Mouse (Mus musculus) MEL (cell line): Measurements from ENCODE around the gene Gchfr. TPM values are rescaled to one million over a fixed set of nuclear protein-coding genes. Genes with fewer than 3 reads are reported as not detected.

ENCODE experiments used
- DNase-seq: peaks from one replicate; pipeline ENCODE4 v3.0.0; 2011; ENCODE audit warnings: low read depth, low spot score
- H3K27ac ChIP-seq: 2 replicates; pipeline ENCODE4 v1.5.1; 2012; ENCODE audit warnings: low read depth, mild to moderate bottlenecking, control low read depth, low read length, moderate library complexity; ENCODE audit not compliant: control insufficient read depth
- H3K27me3 ChIP-seq, 2 experiments: fragments of 150-350 bp in 1 of 2; sonication (generic) in 1 of 2; 2 replicates each; pipeline ENCODE4 v1.6.1; 2012; ENCODE audit warnings: low read length in 2 of 2, mild to moderate bottlenecking in 2 of 2, improper control_type of control experiment in 1 of 2, moderate library complexity in 1 of 2; ENCODE audit not compliant: insufficient read depth in 2 of 2, control insufficient read depth in 1 of 2
- H3K36me3 ChIP-seq, 2 experiments: 2 replicates each; pipeline ENCODE4 v1.6.1; 2012 to 2014; ENCODE audit warnings: low read length in 2 of 2, improper control_type of control experiment in 1 of 2, inconsistent platforms in 1 of 2, mild to moderate bottlenecking in 1 of 2; ENCODE audit not compliant: insufficient read depth in 2 of 2, control insufficient read depth in 1 of 2
- H3K4me1 ChIP-seq, 2 experiments: fragments of 150-350 bp in 1 of 2; sonication (generic) in 1 of 2; 2 replicates each; pipeline ENCODE4 v1.6.1; 2012; ENCODE audit warnings: low read length in 2 of 2, improper control_type of control experiment in 1 of 2, mild to moderate bottlenecking in 1 of 2; ENCODE audit not compliant: insufficient read depth in 2 of 2, control insufficient read depth in 1 of 2
- H3K4me3 ChIP-seq, 2 experiments: fragments of 150-350 bp in 1 of 2; sonication (generic) in 1 of 2; 2 replicates each; pipeline ENCODE4 v1.5.1; 2012; ENCODE audit warnings: low read depth in 2 of 2, low read length in 2 of 2, mild to moderate bottlenecking in 2 of 2, moderate library complexity in 2 of 2, control low read depth in 1 of 2, improper control_type of control experiment in 1 of 2; ENCODE audit not compliant: control insufficient read depth in 1 of 2, insufficient read depth in 1 of 2
- H3K79me2 ChIP-seq: 2 replicates; pipeline ENCODE4 v1.6.1; 2012; ENCODE audit warnings: mild to moderate bottlenecking, low read length, moderate library complexity; ENCODE audit not compliant: control insufficient read depth, poor library complexity, insufficient read depth
- H3K9ac ChIP-seq: 2 replicates; pipeline ENCODE4 v1.6.1; 2012; ENCODE audit warnings: low read depth, mild to moderate bottlenecking, control low read depth, low read length, moderate library complexity; ENCODE audit not compliant: control insufficient read depth, poor library complexity, severe bottlenecking
- H3K9me3 ChIP-seq: fragments of 150-350 bp; sonication (generic); replicated peaks from 2 replicates; pipeline ENCODE4 v1.6.1; 2012; ENCODE audit warnings: mild to moderate bottlenecking, low read length, improper control_type of control experiment, moderate library complexity; ENCODE audit not compliant: insufficient read depth
- BHLHE40 ChIP-seq: IDR thresholded peaks from 2 replicates; pipeline ENCODE4 v1.6.1; 2012; ENCODE audit warnings: low read depth, mild to moderate bottlenecking, inconsistent platforms, low read length, improper control_type of control experiment, borderline replicate concordance
- CTCF ChIP-seq, 3 experiments: IDR thresholded peaks in 2 of 3; conservative IDR thresholded peaks in 1 of 3; 2 replicates each; pipeline ENCODE4 v1.5.1; 2011 to 2012; ENCODE audit warnings: low read length in 3 of 3, low read depth in 2 of 3, mild to moderate bottlenecking in 2 of 3, improper control_type of control experiment in 1 of 3, inconsistent platforms in 1 of 3, mixed read lengths in 1 of 3, moderate library complexity in 1 of 3; ENCODE audit not compliant: control insufficient read depth in 1 of 3, insufficient read depth in 1 of 3, poor library complexity in 1 of 3, severe bottlenecking in 1 of 3
- GABPA ChIP-seq: IDR thresholded peaks from 2 replicates; pipeline ENCODE4 v1.6.1; 2012; ENCODE audit warnings: low read depth, mild to moderate bottlenecking, inconsistent platforms, low read length, improper control_type of control experiment, moderate library complexity
- JUND ChIP-seq: IDR thresholded peaks from 2 replicates; pipeline ENCODE4 v1.6.1; 2011; ENCODE audit warnings: low read depth, mild to moderate bottlenecking, improper control_type of control experiment, low read length
- MAFK ChIP-seq: IDR thresholded peaks from 2 replicates; pipeline ENCODE4 v1.6.1; 2011; ENCODE audit warnings: low read depth, mild to moderate bottlenecking, low read length, improper control_type of control experiment, borderline replicate concordance
- MAZ ChIP-seq: IDR thresholded peaks from 2 replicates; pipeline ENCODE4 v1.6.1; 2012; ENCODE audit warnings: low read depth, mild to moderate bottlenecking, inconsistent platforms, low read length, improper control_type of control experiment
- MYC ChIP-seq: IDR thresholded peaks from 2 replicates; pipeline ENCODE4 v1.6.1; 2011; ENCODE audit warnings: low read depth, mild to moderate bottlenecking, low read length, improper control_type of control experiment, moderate library complexity
- NELFE ChIP-seq: IDR thresholded peaks from 2 replicates; pipeline ENCODE4 v1.6.1; 2011; ENCODE audit warnings: low read depth, low read length, improper control_type of control experiment
- POLR2A ChIP-seq, 2 experiments: IDR thresholded peaks; 2 replicates each; pipeline ENCODE4 v1.6.1; 2011 to 2012; ENCODE audit warnings: low read length in 2 of 2, mild to moderate bottlenecking in 2 of 2, control low read depth in 1 of 2, improper control_type of control experiment in 1 of 2, low read depth in 1 of 2, moderate library complexity in 1 of 2; ENCODE audit not compliant: control insufficient read depth in 1 of 2, insufficient read depth in 1 of 2, poor library complexity in 1 of 2
- POLR2AphosphoS5 ChIP-seq: IDR thresholded peaks from 2 replicates; pipeline ENCODE4 v1.6.1; 2012; ENCODE audit warnings: low read depth, borderline replicate concordance, mild to moderate bottlenecking, inconsistent platforms, low read length, moderate library complexity, mixed read lengths
- RAD21 ChIP-seq: IDR thresholded peaks from 2 replicates; pipeline ENCODE4 v1.6.1; 2011; ENCODE audit warnings: mild to moderate bottlenecking, low read depth, low read length, improper control_type of control experiment
- RCOR1 ChIP-seq: IDR thresholded peaks from 2 replicates; pipeline ENCODE4 v1.6.1; 2012; ENCODE audit warnings: low read depth, mild to moderate bottlenecking, inconsistent platforms, low read length, improper control_type of control experiment
- SIN3A ChIP-seq: IDR thresholded peaks from 2 replicates; pipeline ENCODE4 v1.6.1; 2012; ENCODE audit warnings: low read length, improper control_type of control experiment, inconsistent platforms
- SMC3 ChIP-seq: IDR thresholded peaks from 2 replicates; pipeline ENCODE4 v1.6.1; 2011; ENCODE audit warnings: low read depth, low read length, improper control_type of control experiment
- TCF12 ChIP-seq: IDR thresholded peaks from 2 replicates; pipeline ENCODE4 v1.6.1; 2014; ENCODE audit warnings: low read depth, mild to moderate bottlenecking, inconsistent platforms, low read length, improper control_type of control experiment, moderate library complexity
- ZKSCAN1 ChIP-seq: IDR thresholded peaks from 2 replicates; pipeline ENCODE4 v1.6.1; 2012; ENCODE audit warnings: low read depth, mild to moderate bottlenecking, inconsistent platforms, low read length, improper control_type of control experiment, moderate library complexity
- polyA plus RNA-seq, 2 experiments: library from polyadenylated mRNA; stranded (reverse) in 1 of 2; unstranded in 1 of 2; fragments of >175 nt in 1 of 2; fragments of >200 nt in 1 of 2; gene quantifications; 2 replicates each; pipeline versions ENCODE4 v1.2.1 to v1.2.4; 2012; ENCODE audit warnings: low replicate concordance in 2 of 2, low read depth in 1 of 2; ENCODE audit not compliant: insufficient read length in 2 of 2, insufficient read depth in 1 of 2, missing spikeins in 1 of 2
- total RNA-seq: library from RNA; depleted of rRNA; stranded (reverse); fragments of 300-350 nt; gene quantifications from 2 replicates; pipeline ENCODE4 v1.2.3, GENCODE M21; 2012

Gchfr gene
- total and polyA plus RNA-seq, 3 experiments: not detected

DNA sequence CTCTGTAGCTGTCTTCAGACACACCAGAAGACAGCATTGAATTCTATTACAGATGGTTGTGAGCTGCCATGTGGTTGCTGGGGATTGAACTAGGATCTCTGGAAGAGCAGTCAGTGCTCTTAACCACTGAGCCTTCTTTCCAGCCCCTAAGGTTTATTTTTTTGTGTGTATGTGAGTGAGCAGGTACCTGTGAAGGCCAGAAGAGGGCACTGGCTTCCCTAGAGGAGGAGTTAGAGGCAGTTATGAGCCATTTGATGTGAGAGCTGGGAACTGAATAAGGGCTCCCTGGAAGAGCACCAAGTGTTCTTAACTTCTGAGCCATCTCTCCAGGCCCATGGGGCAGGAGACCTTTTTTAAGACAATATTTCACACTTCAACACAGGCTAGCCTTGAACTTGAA, 2.2 kb upstream of the Gchfr start:
- peaks cover 4 to 20% of the 10 kb centered on the region in 2 experiments for H3K4me1 ChIP-seq
- DNase-seq: peak; percentile 60
- H3K27me3 ChIP-seq: no peaks in the 10 kb centered on the region

DNA sequence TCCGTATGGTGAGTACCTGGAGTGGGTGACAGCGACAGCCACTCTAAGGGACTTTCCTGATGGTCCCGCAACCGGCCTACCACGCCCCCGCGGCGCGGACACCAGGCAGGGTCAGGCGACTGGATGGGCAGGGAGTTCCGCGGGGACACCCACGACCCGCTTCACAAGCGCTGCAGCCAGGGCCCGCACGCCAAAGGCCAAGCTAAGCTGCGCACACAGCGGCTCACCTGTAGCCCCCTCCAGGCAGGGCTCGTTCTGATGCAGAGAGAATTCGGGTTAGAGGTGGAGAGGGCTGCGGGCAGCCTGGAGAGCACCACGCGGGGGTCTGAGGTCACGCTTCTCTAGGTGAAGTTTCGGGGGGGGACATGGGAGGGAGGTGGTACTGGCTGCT, 288 bp downstream of the Gchfr start:
- no peaks in the 10 kb centered on the region for H3K27me3 ChIP-seq
- DNase-seq: no peak
- H3K36me3 ChIP-seq: peaks cover 0 to 12% of the 10 kb centered on the region in 2 experiments; a peak in 2 of 4 replicates
- TF ChIP-seq RCOR1 (no peak), GABPA (no peak), ZKSCAN1 (no peak), POLR2A (IDR thresholded peaks at IDR 0.05; ENCODE audit: control insufficient read depth in 1 of 2, insufficient read depth in 1 of 2, low read depth in 1 of 2, low read length in 2 of 2, poor library complexity in 1 of 2) (no peak), MAZ (no peak), POLR2AphosphoS5 (no peak), SIN3A (no peak), BHLHE40 (no peak), MAFK (no peak), SMC3 (no peak)
- no peaks in the 10 kb centered on the region for H3K9me3 ChIP-seq
- no peak overlapping the region for H3K9ac ChIP-seq
- H3K79me2 ChIP-seq: no peaks in the 10 kb centered on the region
- peaks cover 5 to 28% of the 10 kb centered on the region in 2 experiments for H3K4me1 ChIP-seq
- H3K27ac ChIP-seq: no peak overlapping the region
- no peak overlapping the region for H3K4me3 ChIP-seq

More for the DNA sequence above, 2.2 kb upstream of the Gchfr start:
- peaks cover 0 to 13% of the 10 kb centered on the region in 2 experiments; a peak in 2 of 4 replicates for H3K36me3 ChIP-seq
- no peak for TF ChIP-seq SIN3A
- TF ChIP-seq MAFK: no peak
- peak; percentile 26 for TF ChIP-seq RAD21
- peak; percentile 32 to 46 (median 43) for TF ChIP-seq CTCF (IDR thresholded peaks at IDR 0.05 in 2 of 3, conservative IDR thresholded peaks at IDR 0.05 in 1 of 3; ENCODE audit: control insufficient read depth in 1 of 3, insufficient read depth in 1 of 3, low read depth in 2 of 3, low read length in 3 of 3, poor library complexity in 1 of 3, severe bottlenecking in 1 of 3)
- TF ChIP-seq MYC: no peak
- peak; percentile 40 for TF ChIP-seq SMC3
- no peak for TF ChIP-seq TCF12
- TF ChIP-seq, all 39 proteins: peak for 3
- H3K79me2 ChIP-seq: no peaks in the 10 kb centered on the region
- H3K4me3 ChIP-seq: no peak overlapping the region
- H3K9ac ChIP-seq: no peak overlapping the region
- no peak overlapping the region for H3K27ac ChIP-seq
- no peaks in the 10 kb centered on the region for H3K9me3 ChIP-seq

DNA sequence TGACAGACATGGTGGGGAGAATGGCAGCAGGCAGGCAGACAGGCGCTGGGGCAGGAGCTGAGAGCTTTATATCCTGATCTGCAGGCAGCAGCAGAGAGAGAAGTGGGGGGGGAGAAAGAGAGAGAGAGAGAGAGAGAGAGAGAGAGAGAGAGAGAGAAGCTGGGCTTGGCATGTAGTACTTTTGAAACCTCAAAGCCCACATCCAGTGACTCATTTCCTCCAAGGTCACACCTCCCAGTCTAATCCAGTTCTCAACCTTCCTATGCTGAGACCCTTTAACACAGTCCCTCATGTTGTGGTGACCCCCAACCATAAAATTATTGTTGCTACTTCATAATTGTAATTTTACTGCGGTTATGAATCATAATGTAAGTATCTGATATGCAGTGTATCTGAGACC, 2.7 kb downstream of the Gchfr start:
- H3K4me1 ChIP-seq: peaks cover 7 to 35% of the 10 kb centered on the region in 2 experiments; a peak in 3 of 4 replicates
- no peak overlapping the region for H3K9ac ChIP-seq
- DNase-seq: peak; percentile 48
- peaks cover 0 to 14% of the 10 kb centered on the region in 2 experiments; a peak in 2 of 4 replicates for H3K36me3 ChIP-seq
- no peaks in the 10 kb centered on the region for H3K79me2 ChIP-seq
- no peaks in the 10 kb centered on the region for H3K9me3 ChIP-seq
- TF ChIP-seq NELFE (no peak), JUND (peak; percentile 96)
- no peak overlapping the region for H3K4me3 ChIP-seq
- H3K27me3 ChIP-seq: no peaks in the 10 kb centered on the region
- H3K27ac ChIP-seq: no peak overlapping the region
